Mouse (Mus musculus): Measurements from ENCODE around the gene Gdpd5. TPM values are rescaled to one million over a fixed set of nuclear protein-coding genes. Genes with fewer than 3 reads are reported as not detected.
A peak's percentile ranks its signal among the peaks of the same experiment; 100 is the strongest.

Gene Gdpd5
- 3.7 TPM in 1 of 2 replicates, not detected in the other for polyA plus RNA-seq (2012; ENCODE audit: insufficient read depth, low replicate concordance)

DNA sequence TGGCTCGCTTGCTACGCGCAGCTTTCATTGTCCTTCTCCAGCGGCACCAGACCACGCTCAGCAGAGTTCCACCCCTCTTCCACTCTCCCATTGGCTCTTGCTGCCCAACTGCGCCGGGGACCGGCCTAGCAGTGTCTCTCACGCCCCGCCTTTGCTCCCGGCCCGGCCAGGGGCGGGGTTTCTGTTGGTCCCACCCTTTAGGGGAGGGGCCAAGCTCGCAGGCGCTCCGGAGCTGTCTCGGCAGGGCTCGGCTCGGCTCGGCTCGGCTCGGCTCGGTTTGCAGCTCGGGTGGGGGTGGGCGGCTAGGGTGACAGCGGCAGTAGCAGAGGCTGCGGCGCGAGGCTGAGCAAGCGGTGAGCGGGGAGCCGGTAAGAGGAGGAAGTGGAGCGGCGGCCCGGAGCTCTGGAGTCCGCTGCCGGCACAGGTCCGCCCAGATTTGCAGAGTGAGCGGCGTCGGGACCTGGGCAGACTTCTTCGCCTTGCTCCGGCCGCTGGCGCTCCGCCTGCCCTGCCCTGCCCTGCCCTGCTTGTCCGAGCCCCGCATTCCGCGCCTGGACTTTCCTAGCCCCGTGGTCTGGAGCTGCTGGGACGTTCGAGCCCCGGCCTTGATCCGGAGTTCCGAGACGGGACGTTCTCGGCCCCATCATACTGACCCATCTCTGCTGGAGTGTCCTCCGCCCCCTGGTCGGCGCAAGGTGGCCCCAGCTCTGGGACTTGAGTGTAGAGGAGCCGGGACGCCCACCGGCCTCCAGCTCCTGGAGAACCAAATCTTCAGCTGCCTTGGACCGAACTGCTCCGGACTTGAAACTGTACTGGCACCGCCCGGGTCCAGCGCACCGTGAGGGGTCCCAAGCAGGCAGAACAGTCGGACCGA, at the start of gene Gdpd5:
TSS of gene Gdpd5 (plus strand) at position 201 of the 874 bp plus-strand sequence.
- Histone ChIP-seq H3K36me3 (replicated peaks; ENCODE audit: low read length) (no peaks in the 10 kb centered on the region), H3K4me1 (peaks cover 38% of the 10 kb centered on the region), H3K4me3 (replicated peaks) (peak within 1 kb of the TSS; percentile 93), H3K9me3 (peaks cover 8% of the 10 kb centered on the region), H3K27me3 (replicated peaks) (peaks cover 98% of the 10 kb centered on the region)
- no peak for TF ChIP-seq GATA1 (IDR thresholded peaks at IDR 0.05; ENCODE audit: borderline replicate concordance, low read length)
- no peak for TF ChIP-seq FLI1 (IDR thresholded peaks at IDR 0.05; ENCODE audit: low read length)

DNA sequence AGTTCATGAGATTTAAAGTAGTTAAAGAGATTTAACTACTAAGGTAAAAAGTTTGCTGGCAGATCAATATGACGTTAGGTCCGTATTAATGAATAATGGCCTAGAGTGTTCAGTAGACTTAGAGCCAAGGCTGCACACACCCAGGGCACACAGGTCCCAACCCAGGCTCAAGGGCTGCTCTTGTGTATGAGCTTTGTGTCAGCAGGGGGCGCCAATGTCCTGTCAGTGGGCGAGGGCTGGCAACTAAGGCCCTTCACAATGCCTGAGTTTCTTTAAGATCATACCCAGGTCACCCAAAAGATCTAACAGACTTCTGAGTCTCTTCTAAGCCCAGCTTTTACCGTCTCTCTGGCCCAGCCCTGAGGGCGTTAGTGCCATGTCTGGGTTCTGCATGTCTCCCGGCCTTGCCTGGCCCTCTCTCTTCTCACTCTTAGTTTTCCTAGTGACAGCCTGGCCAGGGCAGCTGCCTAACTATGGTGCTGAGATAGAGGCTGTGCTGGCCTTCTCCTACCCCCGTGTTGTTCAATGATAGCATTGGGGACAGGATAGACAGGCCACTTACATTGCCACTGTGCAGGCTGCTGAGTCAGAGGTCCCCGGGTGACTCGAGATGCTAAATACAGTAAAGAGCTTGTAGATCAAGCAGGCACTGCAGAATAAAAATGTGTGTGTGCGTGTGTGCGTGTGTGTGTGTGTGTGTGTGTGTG, 48.3 kb upstream of the Gdpd5 start:
- Histone ChIP-seq H3K36me3 (replicated peaks; ENCODE audit: low read length) (no peaks in the 10 kb centered on the region), H3K27me3 (replicated peaks) (peaks cover 66% of the 10 kb centered on the region), H3K4me1 (peaks cover 7% of the 10 kb centered on the region), H3K4me3 (replicated peaks) (no peak overlapping the region), H3K9me3 (peaks cover 13% of the 10 kb centered on the region)
- TF ChIP-seq GATA1 (IDR thresholded peaks at IDR 0.05; ENCODE audit: borderline replicate concordance, low read length) (no peak), FLI1 (IDR thresholded peaks at IDR 0.05; ENCODE audit: low read length) (no peak)

DNA sequence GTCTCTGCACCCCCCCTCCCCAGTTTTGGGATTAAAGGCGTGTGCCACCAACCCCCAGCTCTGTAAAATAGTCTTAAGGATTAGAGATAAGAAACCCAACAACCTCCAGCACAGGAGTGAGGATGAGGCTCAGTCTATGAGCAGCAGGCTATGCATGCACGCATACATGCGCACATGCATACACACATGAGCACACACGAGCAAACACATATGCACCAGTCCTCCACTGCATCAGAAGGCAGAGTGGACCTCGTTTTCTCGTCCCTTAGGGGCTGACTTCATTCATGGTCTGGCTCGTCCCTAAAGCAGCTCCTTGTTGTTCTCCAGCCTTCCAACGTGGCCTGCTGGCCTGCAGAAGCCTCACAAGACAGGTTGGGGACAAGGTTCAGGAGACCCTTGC, 40.5 kb upstream of the Gdpd5 start:
- Histone ChIP-seq H3K27me3 (replicated peaks) (peaks cover 81% of the 10 kb centered on the region), H3K36me3 (replicated peaks; ENCODE audit: low read length) (no peaks in the 10 kb centered on the region), H3K4me1 (no peaks in the 10 kb centered on the region), H3K9me3 (peaks cover 14% of the 10 kb centered on the region), H3K4me3 (replicated peaks) (no peak overlapping the region)
- TF ChIP-seq FLI1 (IDR thresholded peaks at IDR 0.05; ENCODE audit: low read length) = no peak
- no peak for TF ChIP-seq GATA1 (IDR thresholded peaks at IDR 0.05; ENCODE audit: borderline replicate concordance, low read length)

DNA sequence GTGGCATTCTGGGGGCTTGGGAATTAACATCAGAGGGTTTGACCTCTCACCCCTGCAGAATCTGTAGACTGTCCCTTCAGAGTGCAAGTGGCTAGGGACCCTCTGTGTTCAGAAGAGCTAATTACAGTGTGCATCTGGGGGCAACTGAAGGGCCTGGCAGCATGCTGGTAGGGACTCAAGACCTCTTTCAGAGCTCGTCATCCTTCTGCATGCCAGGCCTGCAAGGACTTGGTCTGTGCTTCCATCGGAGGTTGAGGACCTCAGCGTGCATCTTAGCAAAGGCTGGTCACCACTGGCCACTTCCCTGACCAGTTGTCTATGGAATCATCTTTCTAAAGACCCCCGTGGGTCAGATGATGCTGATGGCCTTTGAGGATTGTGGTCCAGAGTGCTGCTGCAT, 37.6 kb upstream of the Gdpd5 start:
- no peaks in the 10 kb centered on the region for H3K36me3 ChIP-seq (replicated peaks; ENCODE audit: low read length)
- H3K4me3 ChIP-seq (replicated peaks) = no peak overlapping the region
- no peaks in the 10 kb centered on the region for H3K4me1 ChIP-seq
- TF ChIP-seq GATA1 (IDR thresholded peaks at IDR 0.05; ENCODE audit: borderline replicate concordance, low read length) (no peak), FLI1 (IDR thresholded peaks at IDR 0.05; ENCODE audit: low read length) (no peak)
- H3K9me3 ChIP-seq = 0 out of 2 replicates have a peak, but pooled peaks cover 6% of the 10 kb centered on the region
- peaks cover 72% of the 10 kb centered on the region for H3K27me3 ChIP-seq (replicated peaks)

DNA sequence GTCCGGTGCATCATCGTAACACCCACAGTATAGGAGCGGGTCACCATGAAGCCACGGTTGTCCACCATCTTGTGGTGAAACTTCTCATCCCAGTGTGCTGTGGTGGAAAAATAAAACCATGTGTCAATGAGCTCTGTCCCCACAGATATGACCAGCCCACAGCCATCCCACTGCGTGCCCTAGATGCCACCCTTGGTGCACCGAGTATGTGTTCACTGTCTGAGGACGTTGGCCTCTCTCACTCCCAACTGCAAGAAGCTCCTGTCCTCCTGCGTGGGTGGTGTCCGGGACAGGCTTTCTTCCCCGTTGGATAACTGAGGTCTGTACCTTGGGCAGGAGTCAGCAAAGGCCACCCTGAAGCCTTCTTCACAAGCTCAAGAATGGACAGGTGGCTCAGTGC, 33.9 kb upstream of the Gdpd5 start:
- Histone ChIP-seq H3K27me3 (replicated peaks) (peaks cover 76% of the 10 kb centered on the region), H3K36me3 (replicated peaks; ENCODE audit: low read length) (no peaks in the 10 kb centered on the region), H3K4me1 (peaks cover 5% of the 10 kb centered on the region), H3K4me3 (replicated peaks) (no peak overlapping the region), H3K9me3 (0 out of 2 replicates have a peak, but pooled peaks cover 6% of the 10 kb centered on the region)
- TF ChIP-seq FLI1 (IDR thresholded peaks at IDR 0.05; ENCODE audit: low read length) = no peak
- TF ChIP-seq GATA1 (IDR thresholded peaks at IDR 0.05; ENCODE audit: borderline replicate concordance, low read length) = no peak

DNA sequence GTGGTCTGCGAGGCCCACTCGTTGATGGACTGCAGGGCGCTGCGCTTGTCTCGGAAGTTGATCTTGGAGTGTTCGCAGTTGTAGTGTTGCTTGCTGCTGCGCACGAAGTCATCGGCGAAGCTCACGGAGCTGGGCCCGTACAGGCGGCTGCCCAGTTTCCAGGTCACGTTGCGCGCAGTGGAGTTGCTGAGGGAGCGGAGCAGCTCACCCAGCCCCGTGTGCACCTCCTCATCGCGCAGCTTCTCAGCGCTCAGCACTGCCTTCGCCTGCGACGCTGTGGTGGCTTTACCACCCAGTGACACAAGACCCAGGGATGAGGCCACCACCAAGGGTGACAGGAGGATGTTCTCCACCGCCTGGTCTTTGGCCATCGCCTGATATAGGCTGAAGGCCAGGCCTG, 32.3 kb upstream of the Gdpd5 start:
- H3K27me3 ChIP-seq (replicated peaks) = peaks cover 80% of the 10 kb centered on the region
- TF ChIP-seq GATA1 (IDR thresholded peaks at IDR 0.05; ENCODE audit: borderline replicate concordance, low read length) = no peak
- TF ChIP-seq FLI1 (IDR thresholded peaks at IDR 0.05; ENCODE audit: low read length) = no peak
- peak overlapping the region; percentile 12 for H3K4me3 ChIP-seq (replicated peaks)
- 0 out of 2 replicates have a peak, but pooled peaks cover 6% of the 10 kb centered on the region for H3K9me3 ChIP-seq
- no peaks in the 10 kb centered on the region for H3K36me3 ChIP-seq (replicated peaks; ENCODE audit: low read length)
- H3K4me1 ChIP-seq = peaks cover 10% of the 10 kb centered on the region

DNA sequence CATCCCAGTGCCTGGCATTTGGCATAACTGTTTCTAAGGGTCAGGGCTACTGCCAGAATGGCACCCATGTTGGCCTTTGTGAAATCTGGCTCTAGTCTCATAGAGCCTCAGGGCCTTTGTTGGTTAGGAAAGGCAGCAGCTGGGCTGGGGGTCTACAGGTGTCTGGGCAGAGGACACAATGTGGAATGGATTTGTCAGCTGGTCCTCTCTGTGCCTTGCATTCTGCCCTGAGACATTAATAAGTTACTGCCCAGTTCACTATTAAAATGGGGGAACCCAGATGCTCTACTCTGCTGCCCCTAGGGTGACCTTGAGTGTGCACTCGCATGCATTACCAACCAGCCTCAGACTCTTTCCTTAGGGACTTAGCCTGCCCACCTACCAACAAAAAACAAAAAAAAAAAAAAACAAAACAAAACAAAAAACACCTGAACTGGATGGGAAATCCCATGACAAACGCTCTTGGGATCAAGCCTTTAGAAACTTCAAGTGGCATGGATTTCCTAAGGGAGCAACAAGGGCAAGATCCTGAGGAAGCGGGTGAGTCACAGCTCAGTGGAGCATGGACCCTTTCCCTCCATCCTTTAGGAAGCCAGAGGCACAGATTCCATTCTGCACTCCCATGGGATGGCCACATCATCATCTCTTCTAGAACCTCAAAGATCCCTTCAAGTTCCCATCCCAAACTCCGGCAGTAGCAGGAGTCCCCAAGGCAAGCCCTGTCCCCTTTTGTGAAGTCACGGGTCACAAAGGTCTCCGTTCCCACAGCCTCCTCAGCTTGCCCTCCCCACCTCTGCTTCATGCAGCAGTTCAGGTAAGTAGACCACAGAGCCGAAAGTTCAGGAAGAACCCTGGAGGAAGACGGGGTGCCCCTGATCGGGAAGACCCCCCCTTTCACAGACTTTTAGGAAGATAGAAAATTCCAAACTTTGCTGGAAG, 31.2 kb upstream of the Gdpd5 start:
- Histone ChIP-seq H3K9me3 (0 out of 2 replicates have a peak, but pooled peaks cover 6% of the 10 kb centered on the region), H3K4me3 (replicated peaks) (no peak overlapping the region), H3K36me3 (replicated peaks; ENCODE audit: low read length) (no peaks in the 10 kb centered on the region), H3K4me1 (peaks cover 10% of the 10 kb centered on the region), H3K27me3 (replicated peaks) (peaks cover 79% of the 10 kb centered on the region)
- TF ChIP-seq GATA1 (IDR thresholded peaks at IDR 0.05; ENCODE audit: borderline replicate concordance, low read length) = no peak
- TF ChIP-seq FLI1 (IDR thresholded peaks at IDR 0.05; ENCODE audit: low read length) = no peak

DNA sequence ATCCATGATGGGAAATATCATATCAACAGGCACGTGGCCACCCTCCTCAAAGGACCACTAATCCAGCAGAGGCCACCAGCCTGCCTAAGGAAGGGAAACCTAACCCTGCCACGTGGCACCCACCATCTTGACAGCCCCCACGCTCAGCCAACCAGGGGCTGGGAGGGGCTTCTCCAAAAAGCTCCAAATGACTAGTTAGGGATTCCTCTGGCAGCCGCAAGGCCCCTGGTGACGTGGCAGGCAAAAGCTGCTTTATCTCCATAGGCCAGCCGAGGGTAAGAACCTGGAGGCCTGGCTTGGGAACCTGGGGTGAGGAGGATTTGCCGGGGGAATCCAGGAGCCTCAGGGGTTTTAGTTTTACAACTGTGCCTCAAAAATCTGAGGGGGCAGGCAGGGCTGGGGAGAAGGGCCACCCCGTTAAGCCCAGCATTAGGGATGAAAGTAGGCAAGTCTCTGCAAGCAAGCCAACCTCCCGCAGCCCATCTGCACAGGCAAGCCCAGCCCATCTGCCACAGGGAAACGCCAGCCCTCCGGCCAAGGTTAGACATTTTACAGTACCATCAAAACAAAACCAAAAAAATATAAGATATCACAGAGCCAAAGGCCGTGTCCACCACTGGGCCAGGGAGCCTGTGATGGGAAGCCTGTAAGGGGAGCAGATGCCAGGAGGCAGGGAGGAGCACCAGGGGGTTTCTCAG, 30.0 kb upstream of the Gdpd5 start:
- Histone ChIP-seq H3K36me3 (replicated peaks; ENCODE audit: low read length) (no peaks in the 10 kb centered on the region), H3K9me3 (0 out of 2 replicates have a peak, but pooled peaks cover 2% of the 10 kb centered on the region), H3K27me3 (replicated peaks) (peaks cover 83% of the 10 kb centered on the region), H3K4me3 (replicated peaks) (no peak overlapping the region), H3K4me1 (peaks cover 10% of the 10 kb centered on the region)
- TF ChIP-seq FLI1 (IDR thresholded peaks at IDR 0.05; ENCODE audit: low read length) (no peak), GATA1 (IDR thresholded peaks at IDR 0.05; ENCODE audit: borderline replicate concordance, low read length) (no peak)
